Mouse (Mus musculus) spleen, embryonic (tissue): ENCODE data around the gene Lrif1.
"Not testable (repeated sequence)": the region's sequence is repeated elsewhere in the genome, so short reads cannot be mapped to it uniquely, and the experiment has no call there.

Experiments used
- CTCF ChIA-PET: fragments of 350-600 bp; sonication (Branson Sonifier 250); formaldehyde crosslinking; loops from one replicate; lab custom pipeline; 2022; lab: Charles Lee

Gene Lrif1

GRCm38 (mm10) chr3:106684830-106685229 is at the start of gene Lrif1:
TSS of gene Lrif1 (plus strand) at chr3:106684987.
- CTCF ChIA-PET = interaction anchor here (0.7 kb wide), 1 partner anchor 127 kb away, joined by 3 read pairs; no protein-coding TSS in a partner anchor

DNA sequence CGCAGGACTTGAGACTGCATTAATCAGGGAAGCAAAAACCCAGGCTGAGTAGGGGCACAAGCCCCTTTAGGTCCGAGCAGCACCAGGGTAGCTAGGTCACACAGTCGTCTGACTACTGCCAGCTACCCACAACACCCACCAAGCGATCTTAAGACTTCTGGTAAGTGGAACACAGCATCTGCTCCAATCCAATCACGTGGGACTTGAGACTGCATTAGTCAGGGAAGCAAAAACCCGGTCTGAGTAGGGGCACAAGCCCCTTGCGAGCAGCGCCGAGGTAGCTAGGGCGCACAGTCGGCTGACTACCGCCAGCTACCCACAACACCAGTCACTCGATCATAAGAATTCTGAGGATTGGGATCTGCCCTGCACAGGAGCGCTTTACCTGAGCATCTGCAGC is 12.0 kb upstream of the Lrif1 start:
- CTCF ChIA-PET = not testable (repeated sequence)

DNA sequence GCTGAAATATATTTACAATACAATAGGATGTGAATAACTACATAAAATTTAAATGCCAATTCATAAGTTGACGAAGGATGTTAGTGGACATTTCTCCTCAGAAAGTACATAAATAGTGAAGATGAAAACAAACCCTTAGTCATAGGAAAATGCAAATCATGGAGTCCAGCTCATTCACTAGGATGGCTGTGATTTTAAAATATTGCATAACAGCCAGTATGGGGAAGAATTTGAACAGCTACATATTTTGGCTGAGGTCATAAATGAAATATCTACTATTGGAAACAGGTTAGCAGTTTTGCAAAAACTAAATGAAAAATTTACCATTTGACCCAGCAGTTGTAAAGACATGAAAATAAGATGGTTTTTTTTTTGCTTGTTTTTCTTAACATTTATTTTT is 594 bp downstream of the Lrif1 start:
- CTCF ChIA-PET = interaction anchor here (0.7 kb wide), 1 partner anchor 128 kb away, joined by 3 read pairs; no protein-coding TSS in a partner anchor

- CTCF ChIA-PET = interaction anchor here (0.6 to 1.1 kb wide), 2 partner anchors 68 to 1857 kb away, joined by 3 read pairs; partner anchors contain the start of genes Capza1 and Cd53
These were observed 36.7 kb downstream of the Lrif1 start for GRCm38 (mm10) chr3:106721397-106722027.

DNA sequence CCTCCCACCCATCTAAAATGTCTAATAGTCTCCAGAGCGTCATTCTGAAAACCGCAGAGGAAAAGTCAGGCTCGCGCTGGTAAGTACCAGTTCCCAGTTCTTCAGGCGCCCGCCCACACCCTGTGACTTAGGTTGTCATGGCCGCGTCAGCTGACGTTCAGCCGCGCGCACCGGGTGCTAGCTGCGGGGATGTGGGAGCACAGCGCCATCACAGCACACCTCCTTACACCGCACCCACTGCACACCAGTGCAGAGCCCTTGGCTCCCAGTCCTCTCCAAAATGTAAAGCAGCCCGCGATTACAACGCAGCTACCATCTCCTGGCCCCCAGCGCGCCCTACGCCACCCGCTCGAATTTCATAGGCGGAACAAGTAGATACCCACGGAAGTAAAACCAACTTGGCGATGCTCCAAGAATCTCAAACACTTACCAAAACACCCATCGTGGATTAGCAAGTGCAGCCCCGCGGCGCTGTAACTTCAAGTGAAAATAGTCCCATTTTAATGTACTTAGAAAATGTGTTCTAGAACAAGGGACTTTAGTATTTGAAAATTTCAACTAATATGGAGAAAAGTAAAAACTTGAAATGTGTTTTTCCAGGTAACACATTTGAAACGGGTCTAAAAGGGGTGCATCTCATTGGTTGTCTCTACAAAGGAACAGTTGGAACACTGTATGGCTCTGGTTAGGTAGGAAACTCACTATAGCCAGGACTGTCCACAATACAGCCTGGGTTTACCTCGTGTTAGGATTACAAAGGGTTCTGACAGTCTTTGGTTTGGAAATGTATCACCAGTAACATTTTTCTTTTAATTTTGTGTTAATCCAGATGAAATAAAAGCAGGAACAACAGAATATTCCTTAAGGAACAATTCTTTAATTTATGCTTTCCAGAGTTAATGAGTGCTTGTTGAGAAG is 37.5 kb downstream of the Lrif1 start:
- CTCF ChIA-PET = interaction anchor here (0.6 to 1.1 kb wide), 2 partner anchors 67 to 1858 kb away, joined by 3 read pairs; partner anchors contain the start of genes Capza1 and Cd53

DNA sequence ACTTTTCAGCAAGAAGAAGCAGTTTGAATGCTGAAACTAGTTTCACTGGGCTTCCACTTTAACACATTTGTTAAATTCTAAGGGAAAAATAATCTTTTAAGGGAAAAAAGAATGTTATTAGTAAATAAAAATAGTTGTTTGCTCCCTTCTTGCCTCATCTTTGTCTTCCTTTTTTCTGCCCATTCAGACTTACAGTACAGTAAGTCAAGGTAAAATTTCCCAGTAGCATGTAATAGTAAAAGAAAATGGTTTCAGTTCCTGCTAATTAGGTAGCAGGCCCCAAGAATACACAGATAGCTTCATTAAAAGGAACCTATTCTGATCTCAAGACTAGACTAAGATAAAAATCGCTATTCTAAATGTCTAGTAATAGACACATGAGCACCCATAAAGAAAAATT is 71.1 kb downstream of the Lrif1 start:
- CTCF ChIA-PET = no interaction called here

DNA sequence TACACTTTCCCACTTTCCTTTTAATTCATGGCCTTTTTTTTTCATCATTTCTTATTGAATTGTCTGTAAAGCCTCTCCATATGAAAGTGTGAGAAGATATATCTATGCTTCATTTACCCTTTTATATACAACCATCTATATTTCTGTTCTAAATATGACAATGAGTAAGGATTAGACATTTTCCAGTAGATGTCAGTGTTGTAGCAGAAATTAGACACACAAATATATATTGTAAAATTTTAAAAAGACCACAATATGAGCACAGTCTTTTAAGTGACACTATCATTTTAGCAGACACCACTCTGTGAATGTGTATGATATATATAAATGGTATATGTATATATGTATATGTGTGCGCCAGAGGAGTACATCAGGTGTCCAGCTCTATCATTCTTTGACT is 87.0 kb downstream of the Lrif1 start:
- CTCF ChIA-PET = no interaction called here

DNA sequence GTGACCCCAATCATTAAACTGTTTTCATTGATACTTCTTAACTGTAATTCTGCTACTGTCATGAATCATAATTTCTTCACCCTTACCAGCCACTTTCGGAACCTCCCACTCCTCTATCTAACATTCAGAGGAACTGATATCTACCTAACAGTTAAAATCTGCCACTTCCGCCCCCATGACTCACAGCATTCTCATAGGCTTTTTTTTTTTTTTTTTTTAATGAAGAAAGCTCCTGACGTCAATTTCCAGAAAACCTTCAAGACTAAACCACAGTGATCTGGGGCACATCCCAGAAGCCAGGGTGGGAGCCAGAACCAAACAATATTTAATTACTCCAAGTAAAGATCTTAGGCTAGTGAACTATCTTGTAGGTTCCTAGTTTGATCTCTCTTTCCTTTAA is 100.3 kb downstream of the Lrif1 start:
- CTCF ChIA-PET = interaction anchor here (0.6 to 1.0 kb wide), 3 partner anchors 57 to 784 kb away, joined by 4 to 9 read pairs (median 5); no protein-coding TSS in a partner anchor
